Mouse (Mus musculus) liver, adult 2 months (tissue): Measurements from ENCODE around the gene Rab4b.

Source experiments
- CTCF ChIP-seq: fragments of 200-500 bp; IDR thresholded peaks from 2 replicates; pipeline ENCODE4 v1.5.1; 2011; ENCODE audit warnings: low read depth, low read length, control low read depth
- POLR2A ChIP-seq: fragments of 200-500 bp; IDR thresholded peaks from 2 replicates; pipeline ENCODE4 v1.6.1; 2011; ENCODE audit warnings: low read length, control low read depth; ENCODE audit not compliant: insufficient read depth; ENCODE audit errors: extremely low read depth

GRCm38 (mm10) chr7:27159882-27160281, 18.8 kb downstream of the Rab4b start:
- TF ChIP-seq CTCF (peak; percentile 97), POLR2A (no peak)
